9 mouse cellular contexts compared by ENCODE assay signal in the genomic region with DNA sequence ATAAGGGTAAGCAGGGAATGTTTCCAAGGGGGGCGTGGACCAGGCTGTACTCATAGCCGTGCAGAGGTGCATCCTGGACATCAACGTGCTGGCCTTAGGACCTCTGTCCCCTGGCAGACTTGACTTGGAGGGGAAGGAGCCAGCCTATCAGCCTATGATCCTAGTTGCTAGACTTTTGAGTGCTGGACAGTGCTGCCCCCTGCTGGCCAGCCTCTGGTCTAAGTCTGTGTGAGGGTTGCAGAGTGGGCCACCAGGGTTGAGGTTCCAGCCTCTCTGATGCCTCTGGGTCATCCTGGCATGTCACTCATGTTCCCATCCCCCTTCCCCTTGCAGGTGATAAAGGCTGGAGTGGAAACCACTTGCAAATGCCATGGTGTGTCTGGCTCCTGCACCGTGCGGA. TPM values are rescaled to one million over a fixed set of nuclear protein-coding genes. Genes with fewer than 3 reads are reported as not detected.
DNase-seq lines count a peak whose midpoint lies in the region; ATAC-seq lines count a peak whose summit lies in the region.
"Had no signal": no experiment of that assay in that cellular context is flagged by ENCODE, and none has a peak within 500 bp of the region (broad histone marks: within the 10 kb centered on the region; RNA-seq: fewer than 3 reads in every experiment).

No protein-coding gene starts in this region.

- ATAC-seq in forebrain, embryonic 12.5 days (ENCODE audit: low FRiP score), result peak; percentile 49; the same call in 1 of the 2 replicates
- ATAC-seq in intestine, embryonic 14.5 days (replicated peaks; ENCODE audit: low FRiP score, low TSS enrichment, low read depth), result no peak; the same call in 1 of the 2 replicates
- no peak for ATAC-seq in limb, embryonic 11.5 days (ENCODE audit: insufficient number of reproducible peaks, low FRiP score, low TSS enrichment, low read depth)
- ATAC-seq in monocyte, adult 5-6 weeks (replicated peaks; ENCODE audit: insufficient number of reproducible peaks, low FRiP score, low TSS enrichment, poor library complexity, severe bottlenecking), result peak; percentile 49; the same call in 1 of the 2 replicates
- ATAC-seq in inflammation-experienced regulatory T-cells, adult 6 months, result no peak

- no peaks in the 10 kb centered on the region for H3K9me3 ChIP-seq in forebrain, embryonic 12.5 days
- H3K9me3 ChIP-seq in intestine, embryonic 14.5 days (ENCODE audit: control insufficient read depth, low read length), result no peaks in the 10 kb centered on the region
- H3K9me3 ChIP-seq in limb, embryonic 11.5 days (ENCODE audit: control insufficient read depth, low read length), result no peaks in the 10 kb centered on the region

- peak; percentile 52 for DNase-seq in 3134 (ENCODE audit: extremely low read depth, insufficient read length, low spot score)
- peak; percentile 25 to 37 for DNase-seq in CD8-positive naive resting alpha-beta T cell, adult 2 months (ENCODE audit: low read depth in 2 of 2, low spot score in 2 of 2)
- DNase-seq in brain, adult 2 months (ENCODE audit: low read depth, low spot score), result peak; percentile 72
- peak; percentile 83 for DNase-seq in intestine, embryonic 14.5 days (ENCODE audit: low spot score)
- DNase-seq in limb, embryonic 11.5 days (ENCODE audit: low spot score), result peak; percentile 87

- H3K4me2 ChIP-seq in forebrain, embryonic 12.5 days, result no peak overlapping the region
- no peak overlapping the region for H3K4me2 ChIP-seq in intestine, embryonic 14.5 days (ENCODE audit: low read length)
- H3K4me2 ChIP-seq in limb, embryonic 11.5 days (ENCODE audit: low read depth, severe bottlenecking), result no peak overlapping the region

- H3K27ac ChIP-seq in forebrain, embryonic 12.5 days, result 0 out of 2 replicates have a peak overlapping the region, but pooled peaks have one; percentile 33
- no peak overlapping the region for H3K27ac ChIP-seq in intestine, embryonic 14.5 days (ENCODE audit: low read depth)
- no peak overlapping the region for H3K27ac ChIP-seq in limb, embryonic 11.5 days (replicated peaks; ENCODE audit: low read depth, low read length)

- 36% methylated on average over 5 of the region's 5 CpGs for WGBS in forebrain, embryonic 12.5 days
- 49% methylated on average over 5 of the region's 5 CpGs for WGBS in intestine, embryonic 14.5 days
- 40% methylated on average over 5 of the region's 5 CpGs for WGBS in limb, embryonic 11.5 days

- H3K4me1 ChIP-seq in forebrain, embryonic 12.5 days, result peaks cover 29% of the 10 kb centered on the region
- no peaks in the 10 kb centered on the region for H3K4me1 ChIP-seq in intestine, embryonic 14.5 days (replicated peaks; ENCODE audit: control insufficient read depth, insufficient read depth, low read length)
- peaks cover 12% of the 10 kb centered on the region for H3K4me1 ChIP-seq in limb, embryonic 11.5 days (ENCODE audit: control insufficient read depth, insufficient read depth, low read length)

- H3K4me3 ChIP-seq in forebrain, embryonic 12.5 days (replicated peaks), result no peak overlapping the region
- no peak overlapping the region for H3K4me3 ChIP-seq in intestine, embryonic 14.5 days (ENCODE audit: low read depth, low read length)
- H3K4me3 ChIP-seq in limb, embryonic 11.5 days (ENCODE audit: low read depth, low read length), result no peak overlapping the region

- H3K9ac ChIP-seq in forebrain, embryonic 12.5 days, result no peak overlapping the region
- no peak overlapping the region for H3K9ac ChIP-seq in intestine, embryonic 14.5 days (ENCODE audit: low read length)
- H3K9ac ChIP-seq in limb, embryonic 11.5 days (ENCODE audit: low read length), result no peak overlapping the region

- no peaks in the 10 kb centered on the region for H3K36me3 ChIP-seq in forebrain, embryonic 12.5 days (replicated peaks)
- H3K36me3 ChIP-seq in intestine, embryonic 14.5 days (ENCODE audit: control insufficient read depth, insufficient read depth, low read length), result no peaks in the 10 kb centered on the region
- H3K36me3 ChIP-seq in limb, embryonic 11.5 days (ENCODE audit: control insufficient read depth, insufficient read depth, low read length), result no peaks in the 10 kb centered on the region

- H3K27me3 ChIP-seq in forebrain, embryonic 12.5 days, result peaks cover 36% of the 10 kb centered on the region
- no peaks in the 10 kb centered on the region for H3K27me3 ChIP-seq in intestine, embryonic 14.5 days (replicated peaks; ENCODE audit: control insufficient read depth, insufficient read depth, low read length)
- H3K27me3 ChIP-seq in limb, embryonic 11.5 days (ENCODE audit: control insufficient read depth, insufficient read depth, low read length), result no peaks in the 10 kb centered on the region

RNA-seq across cellular contexts. Expression of a gene that starts 23.8 kb away (rescaled TPM):
- polyA plus RNA-seq in forebrain, embryonic 12.5 days (2016; fragmentation: Nextera tagmentation; extraction: Ambion mirVana), result 4.9 and 5.3 TPM in 2 replicates
- polyA plus RNA-seq in intestine, embryonic 14.5 days (2014; fragmentation: Nextera tagmentation; extraction: Ambion mirVana), result 2.5 TPM in 2 replicates
- 1.1 and 1.8 TPM in 2 replicates for polyA plus RNA-seq in limb, embryonic 11.5 days (2014; fragmentation: Nextera tagmentation; extraction: Ambion mirVana)
- total RNA-seq in monocyte, adult 5-6 weeks (2017), result 0.10 TPM in 1 of 3 replicates, not detected in the others
- polyA plus RNA-seq in inflammation-experienced regulatory T-cells, adult 6 months (2017; shearing (Covaris generic)), result not detected

RNA-seq across cellular contexts. Expression of a gene that starts 40.0 kb away (rescaled TPM):
- 4.9 and 6.8 TPM in 2 replicates for polyA plus RNA-seq in forebrain, embryonic 12.5 days (2016; fragmentation: Nextera tagmentation; extraction: Ambion mirVana)
- polyA plus RNA-seq in intestine, embryonic 14.5 days (2014; fragmentation: Nextera tagmentation; extraction: Ambion mirVana), result not detected in 2 replicates
- polyA plus RNA-seq in limb, embryonic 11.5 days (2014; fragmentation: Nextera tagmentation; extraction: Ambion mirVana), result 0.07 and 0.28 TPM in 2 replicates
- total RNA-seq in monocyte, adult 5-6 weeks (2017), result not detected in 3 replicates
- under 1 TPM in 1 of 3 experiments, not detected in 2; 0.24 TPM for polyA plus RNA-seq in inflammation-experienced regulatory T-cells, adult 6 months (2017; shearing (Covaris generic))

RNA-seq across cellular contexts. Expression of a gene that starts 44.9 kb away (rescaled TPM):
- not detected in 2 replicates for polyA plus RNA-seq in forebrain, embryonic 12.5 days (2016; fragmentation: Nextera tagmentation; extraction: Ambion mirVana)
- polyA plus RNA-seq in intestine, embryonic 14.5 days (2014; fragmentation: Nextera tagmentation; extraction: Ambion mirVana), result not detected in 2 replicates
- polyA plus RNA-seq in limb, embryonic 11.5 days (2014; fragmentation: Nextera tagmentation; extraction: Ambion mirVana), result not detected in 2 replicates
- total RNA-seq in monocyte, adult 5-6 weeks (2017), result not detected in 3 replicates
- under 1 TPM in 1 of 3 experiments, not detected in 2; 0.27 TPM for polyA plus RNA-seq in inflammation-experienced regulatory T-cells, adult 6 months (2017; shearing (Covaris generic))
- polyA plus RNA-seq: neural tube, embryonic 14.5 days had no signal

Comparison
In these comparisons a context has a peak if more than half of its experiments do, and no peak if none do; other contexts are left out.
1. DNase-seq: peak in every context shown above with its lines; median percentile 87 in limb, embryonic 11.5 days; 83 in intestine, embryonic 14.5 days; 72 in brain, adult 2 months; 52 in 3134; 31 in CD8-positive naive resting alpha-beta T cell, adult 2 months.
2. ATAC-seq: peak in forebrain, embryonic 12.5 days (single experiment) and monocyte, adult 5-6 weeks (single experiment); none in intestine, embryonic 14.5 days (single experiment), limb, embryonic 11.5 days (single experiment) and inflammation-experienced regulatory T-cells, adult 6 months (single experiment).